Mouse (Mus musculus) gastrocnemius, postnatal 10 days (tissue): Measurements from ENCODE around the gene Atp8b2. TPM values are rescaled to one million over a fixed set of nuclear protein-coding genes. Genes with fewer than 3 reads are reported as not detected.

Experiments
- DNase-seq: peaks from one replicate; pipeline ENCODE4 v3.0.0; 2021; ENCODE audit warnings: mixed read lengths
- microRNA-seq, 2 experiments: library from miRNA; unstranded; fragments of <30 nt; microRNA quantifications; one replicate each; pipeline ENCODE4 v1.2.0; 2021
- total RNA-seq, 2 experiments: library from RNA; stranded (reverse); gene quantifications; 2 replicates each; pipeline ENCODE4 v1.2.3; 2021

The Atp8b2 gene
- total RNA-seq, 2 experiments from 2014 or later, result 32.8 to 43.5 TPM

DNA sequence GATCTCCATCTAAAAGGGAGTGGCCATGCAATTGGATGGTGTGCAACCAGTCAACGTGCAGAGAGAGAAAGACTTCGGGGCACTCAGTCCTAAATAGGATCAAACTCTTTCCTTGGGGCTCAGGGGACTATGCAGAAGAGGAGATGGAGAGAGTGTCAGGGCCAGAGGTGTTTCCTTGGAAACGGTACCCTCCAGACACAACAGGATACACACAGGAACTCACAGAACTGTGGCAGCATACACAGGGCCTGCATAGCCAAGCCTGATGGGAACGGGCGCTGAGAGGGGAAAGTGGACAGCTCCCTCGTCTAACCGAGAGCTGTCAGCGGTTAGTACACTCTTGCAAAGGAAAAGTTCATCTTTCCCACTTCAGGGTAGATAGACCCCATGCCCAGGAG, 63.8 kb downstream of the Atp8b2 start:
- no peak for DNase-seq

DNA sequence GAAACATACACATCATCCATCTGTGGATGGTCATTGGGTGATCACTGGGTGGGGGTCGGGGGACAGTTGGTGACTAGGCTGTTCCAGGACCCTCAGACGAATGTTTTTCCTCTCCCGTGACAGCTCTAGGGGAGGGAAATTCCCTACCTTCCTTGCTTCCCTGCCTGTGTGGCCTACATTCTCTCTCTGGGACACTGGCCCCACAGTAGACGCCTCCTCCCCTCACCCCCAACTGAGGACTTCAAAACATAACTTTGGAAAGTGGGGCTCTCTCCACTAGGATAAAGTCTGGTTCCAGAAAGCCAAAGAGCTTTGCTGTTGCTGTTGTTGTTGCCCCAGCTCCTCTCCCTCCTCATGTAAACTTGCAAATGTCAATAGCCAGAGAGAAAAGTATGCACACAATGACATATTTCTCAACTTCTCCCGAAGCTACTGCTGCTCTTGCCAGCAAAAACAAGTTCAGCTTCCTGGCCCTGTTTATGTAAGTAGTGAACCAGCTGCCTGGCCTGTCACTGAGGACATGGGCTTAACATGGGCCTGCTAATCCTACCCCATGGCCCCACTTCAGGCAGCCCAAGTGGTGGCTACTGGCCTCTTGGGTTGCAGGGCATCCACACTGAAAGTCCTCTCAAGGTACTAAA, 64.3 kb downstream of the Atp8b2 start:
- DNase-seq, result no peak

DNA sequence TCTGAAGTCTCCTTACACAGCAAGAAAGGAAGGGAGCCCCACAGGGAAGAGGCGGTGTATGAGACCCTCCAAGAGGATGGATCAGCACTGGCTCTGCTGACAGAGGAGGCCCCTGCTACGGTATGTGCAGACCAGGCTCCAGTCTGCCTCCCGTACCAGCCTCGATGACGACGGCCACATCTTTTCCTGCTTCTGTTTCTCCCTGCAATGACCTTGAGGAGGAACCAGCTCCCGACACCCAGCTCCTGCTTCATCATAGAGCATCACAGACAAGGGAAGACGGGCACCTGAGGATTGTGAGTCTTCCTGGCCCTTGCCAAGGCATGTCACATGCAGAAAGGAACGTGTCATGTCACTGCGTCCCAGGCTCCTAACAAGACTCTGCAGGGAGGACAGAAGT, 65.3 kb downstream of the Atp8b2 start:
- no peak for DNase-seq

DNA sequence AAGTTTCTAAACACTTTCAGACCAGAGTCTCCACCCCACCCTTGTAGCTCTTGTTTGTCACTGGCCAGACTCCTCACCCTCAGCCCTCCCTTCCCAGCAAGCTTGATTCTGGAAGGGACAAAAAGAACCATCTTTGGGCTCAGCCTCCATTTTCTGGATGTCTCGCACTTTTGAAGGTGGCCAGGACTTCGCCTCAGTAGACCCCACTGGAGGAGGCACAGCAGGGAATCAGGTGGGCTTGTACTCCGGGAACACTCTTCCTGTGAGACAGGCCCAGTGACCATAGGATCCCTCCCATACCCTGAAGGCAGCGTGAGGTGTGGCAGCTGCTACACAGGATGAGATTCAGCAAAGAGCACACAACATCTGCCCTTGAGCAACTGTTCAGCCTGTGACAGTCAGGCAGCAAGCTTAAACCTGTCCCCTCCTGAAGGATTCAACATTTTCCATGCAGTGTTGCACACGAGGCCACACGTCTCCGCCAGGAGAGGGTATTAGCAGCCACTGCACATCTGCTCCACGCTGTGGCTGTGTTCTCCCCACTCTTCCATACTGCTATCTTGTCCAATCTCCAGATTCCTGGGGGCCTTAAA, 66.0 kb downstream of the Atp8b2 start:
- no peak for DNase-seq

DNA sequence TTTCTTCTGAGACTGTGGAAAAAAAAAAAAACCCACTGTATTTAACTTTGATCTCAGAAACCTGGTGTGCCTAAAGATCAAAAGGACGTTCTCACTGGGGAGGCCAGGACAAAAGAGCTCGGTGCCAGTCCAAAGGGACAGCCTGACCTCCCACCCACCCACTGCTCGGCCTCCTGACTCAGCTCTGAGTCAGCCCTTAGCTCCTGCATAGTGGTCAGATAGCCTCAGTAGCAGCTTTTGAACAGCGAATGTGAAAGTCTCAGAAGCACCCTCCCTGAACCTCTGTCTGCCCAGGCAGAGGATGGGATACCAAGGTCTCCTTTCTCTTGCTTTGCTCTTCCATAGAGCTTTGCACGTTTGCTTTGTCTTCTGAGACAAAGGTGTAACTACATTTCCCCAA, 66.7 kb downstream of the Atp8b2 start:
- DNase-seq, result no peak

DNA sequence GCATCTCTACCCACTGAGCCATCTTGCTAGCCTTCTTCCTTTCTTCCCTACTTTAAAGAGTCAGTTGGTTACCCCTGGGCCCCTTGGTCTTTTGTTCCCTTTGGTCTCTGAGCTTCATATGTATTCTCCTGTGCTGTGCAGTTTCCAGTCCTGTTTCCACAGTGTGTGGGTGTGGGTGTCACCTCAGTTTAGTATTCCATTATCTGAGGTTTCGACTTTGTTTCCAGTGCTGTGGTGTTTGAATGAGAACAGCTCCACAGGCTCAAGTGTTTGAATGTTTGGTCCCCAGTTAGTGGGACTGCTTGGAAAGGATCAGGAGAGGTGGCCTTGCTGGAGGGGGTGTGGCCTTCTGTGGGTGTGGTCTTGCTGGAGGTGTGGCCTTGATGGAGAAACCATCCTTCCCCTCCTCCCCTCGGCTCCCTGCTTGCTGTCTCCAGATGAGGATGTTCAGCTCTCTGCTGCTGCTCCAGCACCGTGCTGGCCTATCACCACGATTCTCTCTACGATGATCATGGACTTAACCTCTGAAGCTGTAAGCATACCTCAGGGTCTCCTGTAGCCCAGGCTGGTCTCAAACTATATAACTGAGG, 70.7 kb downstream of the Atp8b2 start:
- DNase-seq, result no peak

DNA sequence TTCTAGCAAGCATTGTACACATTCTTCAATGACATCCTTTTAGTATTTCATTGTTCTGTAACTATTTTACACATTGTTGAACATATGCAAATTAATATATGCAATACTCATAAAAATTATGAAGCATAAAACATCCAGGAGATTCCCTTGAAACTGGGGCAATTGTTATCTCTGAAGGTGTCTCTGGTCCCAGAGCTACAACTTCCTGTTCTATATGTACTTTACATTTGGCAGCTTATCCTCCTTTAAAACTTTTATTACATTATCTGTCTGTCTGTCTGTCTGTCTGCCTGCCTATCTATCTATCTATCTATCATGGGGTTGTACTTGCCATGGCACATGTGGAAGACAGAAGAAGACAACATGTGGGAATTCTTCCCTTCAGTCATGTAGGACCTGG, 71.6 kb downstream of the Atp8b2 start:
- DNase-seq, result no peak

DNA sequence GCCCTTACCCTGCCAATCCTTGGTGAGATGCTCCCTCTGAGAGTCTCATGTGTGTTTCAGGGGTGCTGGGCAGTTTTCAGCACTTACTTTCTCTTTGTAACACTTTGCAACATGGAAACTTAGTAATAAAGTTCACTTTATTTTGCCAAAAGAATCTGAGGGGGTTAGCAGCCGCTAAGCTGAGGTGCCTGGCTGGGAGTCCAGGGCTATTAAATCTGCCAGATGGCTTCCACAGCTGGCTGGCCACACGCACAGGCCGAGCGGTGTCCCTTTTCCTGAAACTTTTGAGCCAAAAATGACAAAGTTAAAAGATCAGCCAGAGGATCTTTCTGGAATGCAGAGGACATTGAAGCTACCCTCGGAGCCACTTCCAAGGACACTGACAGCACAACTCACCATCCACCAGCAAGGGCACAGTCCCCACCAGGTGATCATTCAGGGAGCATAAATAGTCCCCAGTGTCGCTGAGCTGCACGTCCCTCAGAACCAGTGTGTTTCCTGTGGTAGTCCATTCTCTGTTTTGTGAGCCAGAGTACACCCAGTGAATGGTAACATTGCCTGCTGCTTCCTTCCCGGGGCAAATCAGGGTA, 73.4 kb downstream of the Atp8b2 start:
- DNase-seq, result no peak

Small RNA genes lying within 50 kb of the gene (microRNA-seq; reads per million reads assigned to microRNA genes)
- 0.50 to 1.6 reads per million in 2 experiments for gene Mir7669

Other genes with a start within 250 kb of the Atp8b2 start
- 1 to 10 TPM; 6.3 to 8.3 TPM for gene Adar, start 248.5 kb downstream of the Atp8b2 start, total RNA-seq
- under 1 TPM; 0.16 to 0.23 TPM for gene Chrnb2, start 198.9 kb downstream of the Atp8b2 start, total RNA-seq
- gene Ube2q1, start 189.9 kb downstream of the Atp8b2 start, total RNA-seq, result 10 to 100 TPM; 17.9 to 23.7 TPM
- gene She, start 132.1 kb downstream of the Atp8b2 start, total RNA-seq, result 10 to 100 TPM in 1 of 2 experiments, 1 to 10 TPM in 1; 9.4 to 10.7 TPM
- gene Il6ra, start 50.3 kb downstream of the Atp8b2 start, total RNA-seq, result 1 to 10 TPM; 2.4 to 3.1 TPM
- 10 to 100 TPM; 49.3 to 52.8 TPM for gene Hax1, start 35.3 kb upstream of the Atp8b2 start, total RNA-seq
- 10 to 100 TPM; 47.4 to 54.0 TPM for gene 4933434E20Rik, start 88.1 kb upstream of the Atp8b2 start, total RNA-seq
- 100 to 1,000 TPM; 119 to 141 TPM for gene Ubap2l, start 89.1 kb upstream of the Atp8b2 start, total RNA-seq
- 100 to 1,000 TPM; 277 to 366 TPM for gene Tpm3, start 109.1 kb upstream of the Atp8b2 start, total RNA-seq
- gene Nup210l, start 140.6 kb upstream of the Atp8b2 start, total RNA-seq, result under 1 TPM; 0.09 to 0.11 TPM